Mouse (Mus musculus) G1E (cell line): ENCODE measurements around the gene 2410131K14Rik.

Experiments
- CTCF ChIP-seq: IDR thresholded peaks from 2 replicates; pipeline ENCODE4 v1.5.1; 2012; ENCODE audit warnings: low read depth, low read length, inconsistent platforms, mixed read lengths
- POLR2AphosphoS5 ChIP-seq: IDR thresholded peaks from 2 replicates; pipeline ENCODE4 v1.6.1; 2012; ENCODE audit warnings: low read depth, low read length, inconsistent platforms; ENCODE audit not compliant: insufficient replicate concordance
- TAL1 ChIP-seq: conservative IDR thresholded peaks from 2 replicates; pipeline ENCODE4 v1.6.1; 2012; ENCODE audit warnings: low read depth, low read length, inconsistent platforms, mixed read lengths

DNA sequence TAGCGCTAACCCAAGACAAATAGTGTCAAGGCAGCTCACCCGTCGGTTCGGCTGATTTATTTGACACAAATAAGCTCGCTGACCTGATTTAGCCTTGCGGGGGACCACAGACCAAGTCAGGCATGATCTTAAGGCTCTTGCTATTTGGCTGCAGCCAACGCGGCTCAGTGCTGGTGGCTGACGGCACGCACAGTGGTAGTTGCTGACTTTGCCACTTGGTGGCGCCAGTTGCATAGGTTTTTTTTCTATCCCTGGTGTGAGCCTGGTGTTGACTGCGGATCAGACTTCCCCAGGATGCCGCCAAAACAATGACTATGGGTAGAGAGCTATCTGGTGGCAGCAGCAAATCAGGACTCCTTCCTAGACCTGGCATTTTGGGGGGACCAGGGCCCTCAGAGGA lies 24.0 kb downstream of the 2410131K14Rik start:
- TF ChIP-seq CTCF = peak; percentile 52
- no peak for TF ChIP-seq POLR2AphosphoS5
- no peak for TF ChIP-seq TAL1
